Mouse (Mus musculus) embryonic facial prominence, embryonic 13.5 days (tissue): Measurements from ENCODE around the gene Otud7a. TPM values are rescaled to one million over a fixed set of nuclear protein-coding genes. Genes with fewer than 3 reads are reported as not detected.

Experiments used
- ATAC-seq: fragments of 200-750 bp; cut with Nextera tagmentation; 2 replicates; pipeline ENCODE4 v1.8.0; 2017; ENCODE audit warnings: low read depth; ENCODE audit not compliant: insufficient number of reproducible peaks, insufficient read depth, low FRiP score, low TSS enrichment
- H3K27ac ChIP-seq: fragments of 300-500 bp; sonication (generic); 2 replicates; pipeline ENCODE4 v1.5.1; 2015; ENCODE audit warnings: moderate library complexity, mild to moderate bottlenecking, inconsistent platforms
- H3K27me3 ChIP-seq: fragments of 300-500 bp; sonication (generic); 2 replicates; pipeline ENCODE4 v1.6.1; 2015; ENCODE audit warnings: mild to moderate bottlenecking, inconsistent platforms
- H3K36me3 ChIP-seq: fragments of 300-500 bp; sonication (generic); 2 replicates; pipeline ENCODE4 v1.6.1; 2015; ENCODE audit warnings: mild to moderate bottlenecking, inconsistent platforms
- H3K4me1 ChIP-seq: fragments of 300-500 bp; sonication (generic); 2 replicates; pipeline ENCODE4 v1.6.1; 2015; ENCODE audit warnings: inconsistent platforms
- H3K4me2 ChIP-seq: fragments of 300-500 bp; sonication (generic); 2 replicates; pipeline ENCODE4 v1.6.1; 2015; ENCODE audit warnings: moderate library complexity, mild to moderate bottlenecking, inconsistent platforms
- H3K4me3 ChIP-seq: fragments of 300-500 bp; sonication (generic); 2 replicates; pipeline ENCODE4 v1.5.1; 2015; ENCODE audit warnings: mild to moderate bottlenecking, inconsistent platforms
- H3K9ac ChIP-seq: fragments of 300-500 bp; sonication (generic); 2 replicates; pipeline ENCODE4 v1.6.1; 2015; ENCODE audit warnings: mild to moderate bottlenecking, inconsistent platforms
- H3K9me3 ChIP-seq: fragments of 300-500 bp; sonication (generic); 2 replicates; pipeline ENCODE4 v1.6.1; 2016; ENCODE audit warnings: inconsistent platforms
- WGBS: fragments of 180-500 bp; shearing (Covaris S2); methylation state at CpG from one replicate; pipeline ENCODE4 v1.1.7; 2015; ENCODE audit warnings: mixed read lengths; 5-methylcytosine and 5-hydroxymethylcytosine counted together
- polyA plus RNA-seq: library from polyadenylated mRNA; unstranded; fragments of >200 nt; fragmentation: Nextera tagmentation; extraction: Ambion mirVana; gene quantifications from 2 replicates; pipeline ENCODE4 v1.2.1, GENCODE M21; 2015

Gene Otud7a
- 0.10 and 0.25 TPM in 2 replicates for polyA plus RNA-seq

GRCm38 (mm10) chr7:63444484-63445345, at the start of gene Otud7a:
Gene Otud7a, plus strand, starts transcription at chr7:63444751.
- no peak within 1 kb of the TSS for H3K27ac ChIP-seq
- no peaks in the 10 kb centered on the region for H3K9me3 ChIP-seq
- peaks cover 38% of the 10 kb centered on the region for H3K27me3 ChIP-seq
- WGBS, result under 1% methylated on average over 104 of the region's 123 CpGs
- H3K4me1 ChIP-seq, result 0 out of 2 replicates have a peak, but pooled peaks cover 5% of the 10 kb centered on the region
- H3K4me3 ChIP-seq, result peak within 1 kb of the TSS; percentile 61
- H3K4me2 ChIP-seq, result peak within 1 kb of the TSS; percentile 93
- peak within 1 kb of the TSS; percentile 64 for H3K9ac ChIP-seq
- ATAC-seq, result peak; percentile 82
- no peaks in the 10 kb centered on the region for H3K36me3 ChIP-seq

GRCm38 (mm10) chr7:63405988-63406387, 38.6 kb upstream of the Otud7a start:
- no peak overlapping the region for H3K27ac ChIP-seq
- no peak overlapping the region for H3K4me2 ChIP-seq
- H3K9ac ChIP-seq, result no peak overlapping the region
- ATAC-seq, result no peak
- no peaks in the 10 kb centered on the region for H3K27me3 ChIP-seq
- H3K36me3 ChIP-seq, result no peaks in the 10 kb centered on the region
- H3K9me3 ChIP-seq, result no peaks in the 10 kb centered on the region
- no peak overlapping the region for H3K4me3 ChIP-seq
- H3K4me1 ChIP-seq, result no peaks in the 10 kb centered on the region

GRCm38 (mm10) chr7:63445346-63445700, 772 bp downstream of the Otud7a start:
- H3K4me3 ChIP-seq, result peak overlapping the region; percentile 61
- 0 out of 2 replicates have a peak overlapping the region, but pooled peaks have one; percentile 64 for H3K9ac ChIP-seq
- H3K9me3 ChIP-seq, result no peaks in the 10 kb centered on the region
- no peaks in the 10 kb centered on the region for H3K36me3 ChIP-seq
- H3K4me2 ChIP-seq, result peak overlapping the region; percentile 93
- 0 out of 2 replicates have a peak, but pooled peaks cover 5% of the 10 kb centered on the region for H3K4me1 ChIP-seq
- 24% methylated on average over 10 of the region's 10 CpGs for WGBS
- peaks cover 38% of the 10 kb centered on the region for H3K27me3 ChIP-seq
- ATAC-seq, result no peak
- H3K27ac ChIP-seq, result no peak overlapping the region

GRCm38 (mm10) chr7:63446951-63447350, 2.4 kb downstream of the Otud7a start:
- Histone ChIP-seq H3K9ac (no peak overlapping the region), H3K4me1 (0 out of 2 replicates have a peak, but pooled peaks cover 5% of the 10 kb centered on the region), H3K27ac (no peak overlapping the region), H3K36me3 (no peaks in the 10 kb centered on the region), H3K27me3 (peaks cover 38% of the 10 kb centered on the region), H3K4me3 (no peak overlapping the region), H3K9me3 (no peaks in the 10 kb centered on the region), H3K4me2 (no peak overlapping the region)
- ATAC-seq, result no peak
- WGBS, result 24% methylated on average over 1 of the region's 1 CpGs

- Histone ChIP-seq H3K27ac (no peak overlapping the region), H3K9me3 (no peaks in the 10 kb centered on the region), H3K4me1 (no peaks in the 10 kb centered on the region), H3K27me3 (no peaks in the 10 kb centered on the region), H3K9ac (no peak overlapping the region), H3K4me3 (no peak overlapping the region), H3K36me3 (no peaks in the 10 kb centered on the region), H3K4me2 (no peak overlapping the region)
- 84% methylated on average over 3 of the region's 3 CpGs for WGBS
- ATAC-seq, result no peak
These were observed 10.7 kb downstream of the Otud7a start for GRCm38 (mm10) chr7:63455228-63455627.

- WGBS, result 80% methylated on average over 2 of the region's 2 CpGs
- H3K4me3 ChIP-seq, result no peak overlapping the region
- no peaks in the 10 kb centered on the region for H3K9me3 ChIP-seq
- H3K9ac ChIP-seq, result no peak overlapping the region
- no peaks in the 10 kb centered on the region for H3K36me3 ChIP-seq
- H3K27me3 ChIP-seq, result no peaks in the 10 kb centered on the region
- H3K4me2 ChIP-seq, result no peak overlapping the region
- no peaks in the 10 kb centered on the region for H3K4me1 ChIP-seq
- H3K27ac ChIP-seq, result no peak overlapping the region
- ATAC-seq, result no peak
These were observed 17.7 kb downstream of the Otud7a start for GRCm38 (mm10) chr7:63462234-63462633.

- Histone ChIP-seq H3K9ac (no peak overlapping the region), H3K36me3 (no peaks in the 10 kb centered on the region), H3K4me3 (no peak overlapping the region), H3K27me3 (no peaks in the 10 kb centered on the region), H3K27ac (no peak overlapping the region), H3K4me1 (no peaks in the 10 kb centered on the region), H3K9me3 (no peaks in the 10 kb centered on the region), H3K4me2 (no peak overlapping the region)
- WGBS, result 79% methylated on average over 2 of the region's 2 CpGs
- no peak for ATAC-seq
These were observed 18.1 kb downstream of the Otud7a start for GRCm38 (mm10) chr7:63462684-63463083.

GRCm38 (mm10) chr7:63466729-63467128, 22.2 kb downstream of the Otud7a start:
- Histone ChIP-seq H3K4me3 (no peak overlapping the region), H3K4me1 (no peaks in the 10 kb centered on the region), H3K36me3 (no peaks in the 10 kb centered on the region), H3K4me2 (no peak overlapping the region), H3K9ac (no peak overlapping the region), H3K9me3 (no peaks in the 10 kb centered on the region), H3K27ac (no peak overlapping the region), H3K27me3 (no peaks in the 10 kb centered on the region)
- no peak for ATAC-seq
- 87% methylated on average over 6 of the region's 6 CpGs for WGBS

GRCm38 (mm10) chr7:63468258-63468657, 23.7 kb downstream of the Otud7a start:
- Histone ChIP-seq H3K4me2 (no peak overlapping the region), H3K36me3 (no peaks in the 10 kb centered on the region), H3K27me3 (no peaks in the 10 kb centered on the region), H3K4me1 (no peaks in the 10 kb centered on the region), H3K9me3 (no peaks in the 10 kb centered on the region), H3K27ac (no peak overlapping the region), H3K4me3 (no peak overlapping the region), H3K9ac (no peak overlapping the region)
- no peak for ATAC-seq
- WGBS, result 76% methylated on average over 3 of the region's 3 CpGs

GRCm38 (mm10) chr7:63483091-63483490, 38.5 kb downstream of the Otud7a start:
- WGBS, result 72% methylated on average over 2 of the region's 2 CpGs
- Histone ChIP-seq H3K27me3 (no peaks in the 10 kb centered on the region), H3K4me3 (no peak overlapping the region), H3K4me2 (no peak overlapping the region), H3K9me3 (no peaks in the 10 kb centered on the region), H3K27ac (no peak overlapping the region), H3K36me3 (no peaks in the 10 kb centered on the region), H3K9ac (no peak overlapping the region), H3K4me1 (no peaks in the 10 kb centered on the region)
- ATAC-seq, result no peak

- no peak overlapping the region for H3K4me2 ChIP-seq
- no peaks in the 10 kb centered on the region for H3K27me3 ChIP-seq
- H3K9ac ChIP-seq, result no peak overlapping the region
- ATAC-seq, result no peak
- H3K4me1 ChIP-seq, result no peaks in the 10 kb centered on the region
- H3K4me3 ChIP-seq, result no peak overlapping the region
- no peaks in the 10 kb centered on the region for H3K9me3 ChIP-seq
- H3K36me3 ChIP-seq, result no peaks in the 10 kb centered on the region
- WGBS, result 78% methylated on average over 9 of the region's 9 CpGs
- H3K27ac ChIP-seq, result no peak overlapping the region
These were observed 52.5 kb downstream of the Otud7a start for GRCm38 (mm10) chr7:63497051-63497547.

GRCm38 (mm10) chr7:63504202-63504601, 59.7 kb downstream of the Otud7a start:
- H3K36me3 ChIP-seq, result no peaks in the 10 kb centered on the region
- 26% methylated on average over 2 of the region's 2 CpGs for WGBS
- H3K27me3 ChIP-seq, result no peaks in the 10 kb centered on the region
- no peaks in the 10 kb centered on the region for H3K4me1 ChIP-seq
- H3K27ac ChIP-seq, result no peak overlapping the region
- H3K4me3 ChIP-seq, result no peak overlapping the region
- no peaks in the 10 kb centered on the region for H3K9me3 ChIP-seq
- no peak for ATAC-seq
- no peak overlapping the region for H3K4me2 ChIP-seq
- H3K9ac ChIP-seq, result no peak overlapping the region
